Mouse (Mus musculus): Measurements from ENCODE around the gene Ank. TPM values are rescaled to one million over a fixed set of nuclear protein-coding genes. Genes with fewer than 3 reads are reported as not detected.

Ank gene
- polyA plus RNA-seq, 1 experiment from 2014 or later = 15.0 TPM

GRCm38 (mm10) chr15:27497300-27497997 lies 31.0 kb downstream of the Ank start:
- no peak for ATAC-seq (ENCODE audit: low FRiP score, low TSS enrichment)
- Histone ChIP-seq H3K4me3 (replicated peaks; ENCODE audit: low read depth, low read length) (no peak overlapping the region), H3K36me3 (ENCODE audit: control insufficient read depth, insufficient read depth, low read length) (no peaks in the 10 kb centered on the region), H3K27me3 (ENCODE audit: control insufficient read depth, insufficient read depth, low read length) (no peaks in the 10 kb centered on the region), H3K27ac (replicated peaks; ENCODE audit: low read depth, low read length) (no peak overlapping the region), H3K4me2 (ENCODE audit: low read length) (no peak overlapping the region), H3K4me1 (ENCODE audit: control insufficient read depth, insufficient read depth, low read length) (peaks cover 15% of the 10 kb centered on the region), H3K9me3 (ENCODE audit: control insufficient read depth, low read length) (no peaks in the 10 kb centered on the region), H3K9ac (replicated peaks; ENCODE audit: low read length) (no peak overlapping the region)
- peak; percentile 23 for DNase-seq
- 46% methylated on average over 7 of the region's 7 CpGs for WGBS

- 82% methylated on average over 5 of the region's 5 CpGs for WGBS
- H3K4me1 ChIP-seq (ENCODE audit: control insufficient read depth, insufficient read depth, low read length) = peaks cover 15% of the 10 kb centered on the region
- H3K4me3 ChIP-seq (replicated peaks; ENCODE audit: low read depth, low read length) = no peak overlapping the region
- H3K27ac ChIP-seq (replicated peaks; ENCODE audit: low read depth, low read length) = no peak overlapping the region
- no peaks in the 10 kb centered on the region for H3K9me3 ChIP-seq (ENCODE audit: control insufficient read depth, low read length)
- no peak overlapping the region for H3K9ac ChIP-seq (replicated peaks; ENCODE audit: low read length)
- H3K4me2 ChIP-seq (ENCODE audit: low read length) = no peak overlapping the region
- ATAC-seq (ENCODE audit: low FRiP score, low TSS enrichment) = no peak
- H3K27me3 ChIP-seq (ENCODE audit: control insufficient read depth, insufficient read depth, low read length) = no peaks in the 10 kb centered on the region
- H3K36me3 ChIP-seq (ENCODE audit: control insufficient read depth, insufficient read depth, low read length) = no peaks in the 10 kb centered on the region
- DNase-seq = no peak
These were observed 31.6 kb downstream of the Ank start for GRCm38 (mm10) chr15:27498078-27498477.

GRCm38 (mm10) chr15:27500390-27500789 lies 33.9 kb downstream of the Ank start:
- Histone ChIP-seq H3K36me3 (ENCODE audit: control insufficient read depth, insufficient read depth, low read length) (no peaks in the 10 kb centered on the region), H3K4me1 (ENCODE audit: control insufficient read depth, insufficient read depth, low read length) (peaks cover 15% of the 10 kb centered on the region), H3K9me3 (ENCODE audit: control insufficient read depth, low read length) (no peaks in the 10 kb centered on the region), H3K4me3 (replicated peaks; ENCODE audit: low read depth, low read length) (no peak overlapping the region), H3K9ac (replicated peaks; ENCODE audit: low read length) (no peak overlapping the region), H3K27ac (replicated peaks; ENCODE audit: low read depth, low read length) (no peak overlapping the region), H3K4me2 (ENCODE audit: low read length) (no peak overlapping the region), H3K27me3 (ENCODE audit: control insufficient read depth, insufficient read depth, low read length) (no peaks in the 10 kb centered on the region)
- 84% methylated on average over 15 of the region's 15 CpGs for WGBS
- ATAC-seq (ENCODE audit: low FRiP score, low TSS enrichment) (no peak), DNase-seq (no peak)

GRCm38 (mm10) chr15:27502338-27502737 lies 35.9 kb downstream of the Ank start:
- Histone ChIP-seq H3K9ac (replicated peaks; ENCODE audit: low read length) (no peak overlapping the region), H3K4me2 (ENCODE audit: low read length) (no peak overlapping the region), H3K27me3 (ENCODE audit: control insufficient read depth, insufficient read depth, low read length) (no peaks in the 10 kb centered on the region), H3K27ac (replicated peaks; ENCODE audit: low read depth, low read length) (no peak overlapping the region), H3K9me3 (ENCODE audit: control insufficient read depth, low read length) (no peaks in the 10 kb centered on the region), H3K36me3 (ENCODE audit: control insufficient read depth, insufficient read depth, low read length) (no peaks in the 10 kb centered on the region), H3K4me1 (ENCODE audit: control insufficient read depth, insufficient read depth, low read length) (no peaks in the 10 kb centered on the region; the same call in 1 of the 2 replicates), H3K4me3 (replicated peaks; ENCODE audit: low read depth, low read length) (no peak overlapping the region)
- 90% methylated on average over 13 of the region's 13 CpGs for WGBS
- DNase-seq (no peak), ATAC-seq (ENCODE audit: low FRiP score, low TSS enrichment) (no peak)

GRCm38 (mm10) chr15:27503221-27503620 lies 36.7 kb downstream of the Ank start:
- Histone ChIP-seq H3K4me3 (replicated peaks; ENCODE audit: low read depth, low read length) (no peak overlapping the region), H3K27me3 (ENCODE audit: control insufficient read depth, insufficient read depth, low read length) (no peaks in the 10 kb centered on the region)
- 90% methylated on average over 9 of the region's 9 CpGs for WGBS

GRCm38 (mm10) chr15:27503801-27504730 lies 37.6 kb downstream of the Ank start:
- DNase-seq (no peak), ATAC-seq (ENCODE audit: low FRiP score, low TSS enrichment) (no peak)
- Histone ChIP-seq H3K4me2 (ENCODE audit: low read length) (no peak overlapping the region), H3K27me3 (ENCODE audit: control insufficient read depth, insufficient read depth, low read length) (no peaks in the 10 kb centered on the region), H3K9ac (replicated peaks; ENCODE audit: low read length) (no peak overlapping the region), H3K4me1 (ENCODE audit: control insufficient read depth, insufficient read depth, low read length) (no peaks in the 10 kb centered on the region; the same call in 1 of the 2 replicates), H3K27ac (replicated peaks; ENCODE audit: low read depth, low read length) (no peak overlapping the region), H3K4me3 (replicated peaks; ENCODE audit: low read depth, low read length) (no peak overlapping the region), H3K36me3 (ENCODE audit: control insufficient read depth, insufficient read depth, low read length) (no peaks in the 10 kb centered on the region), H3K9me3 (ENCODE audit: control insufficient read depth, low read length) (no peaks in the 10 kb centered on the region)
- WGBS = 91% methylated on average over 20 of the region's 20 CpGs

More at GRCm38 (mm10) chr15:27503221-27503620, 36.7 kb downstream of the Ank start:
- Histone ChIP-seq H3K27ac (replicated peaks; ENCODE audit: low read depth, low read length) (no peak overlapping the region), H3K9ac (replicated peaks; ENCODE audit: low read length) (no peak overlapping the region), H3K9me3 (ENCODE audit: control insufficient read depth, low read length) (no peaks in the 10 kb centered on the region), H3K36me3 (ENCODE audit: control insufficient read depth, insufficient read depth, low read length) (no peaks in the 10 kb centered on the region), H3K4me1 (ENCODE audit: control insufficient read depth, insufficient read depth, low read length) (no peaks in the 10 kb centered on the region; the same call in 1 of the 2 replicates), H3K4me2 (ENCODE audit: low read length) (no peak overlapping the region)
- DNase-seq (no peak), ATAC-seq (ENCODE audit: low FRiP score, low TSS enrichment) (no peak)

GRCm38 (mm10) chr15:27506127-27506886 lies 39.8 kb downstream of the Ank start:
- ATAC-seq (ENCODE audit: low FRiP score, low TSS enrichment) (peak; percentile 46), DNase-seq (no peak)
- no peak overlapping the region for H3K27ac ChIP-seq (replicated peaks; ENCODE audit: low read depth, low read length)
- H3K4me1 ChIP-seq (ENCODE audit: control insufficient read depth, insufficient read depth, low read length) = no peaks in the 10 kb centered on the region; the same call in 1 of the 2 replicates
- no peaks in the 10 kb centered on the region for H3K36me3 ChIP-seq (ENCODE audit: control insufficient read depth, insufficient read depth, low read length)
- H3K9ac ChIP-seq (replicated peaks; ENCODE audit: low read length) = no peak overlapping the region
- H3K4me3 ChIP-seq (replicated peaks; ENCODE audit: low read depth, low read length) = no peak overlapping the region
- 69% methylated on average over 5 of the region's 5 CpGs for WGBS
- H3K27me3 ChIP-seq (ENCODE audit: control insufficient read depth, insufficient read depth, low read length) = no peaks in the 10 kb centered on the region
- H3K4me2 ChIP-seq (ENCODE audit: low read length) = no peak overlapping the region
- H3K9me3 ChIP-seq (ENCODE audit: control insufficient read depth, low read length) = no peaks in the 10 kb centered on the region

- ATAC-seq (ENCODE audit: low FRiP score, low TSS enrichment) (no peak), DNase-seq (no peak)
- Histone ChIP-seq H3K9me3 (ENCODE audit: control insufficient read depth, low read length) (no peaks in the 10 kb centered on the region), H3K4me3 (replicated peaks; ENCODE audit: low read depth, low read length) (no peak overlapping the region), H3K9ac (replicated peaks; ENCODE audit: low read length) (no peak overlapping the region), H3K4me2 (ENCODE audit: low read length) (no peak overlapping the region), H3K4me1 (ENCODE audit: control insufficient read depth, insufficient read depth, low read length) (no peaks in the 10 kb centered on the region; the same call in 1 of the 2 replicates), H3K36me3 (ENCODE audit: control insufficient read depth, insufficient read depth, low read length) (no peaks in the 10 kb centered on the region), H3K27me3 (ENCODE audit: control insufficient read depth, insufficient read depth, low read length) (no peaks in the 10 kb centered on the region), H3K27ac (replicated peaks; ENCODE audit: low read depth, low read length) (no peak overlapping the region)
- 92% methylated on average over 15 of the region's 15 CpGs for WGBS
These were observed 40.6 kb downstream of the Ank start for GRCm38 (mm10) chr15:27506893-27507596.
